Mouse (Mus musculus) Patski (cell line): ENCODE results near the gene Cnnm1. TPM values are rescaled to one million over a fixed set of nuclear protein-coding genes. Genes with fewer than 3 reads are reported as not detected.

ENCODE experiments used
- ATAC-seq: fragments of 100-300 bp; one replicate; pipeline ENCODE4 v1.8.0; 2021
- CTCF ChIA-PET: fragments of 350-600 bp; sonication (Branson Sonifier 250); formaldehyde crosslinking; loops from one replicate; lab custom pipeline; 2022; ENCODE audit warnings: inconsistent platforms; lab: Charles Lee
- POLR2A ChIA-PET: fragments of 350-600 bp; sonication (Branson Sonifier 250); formaldehyde crosslinking; loops from one replicate; lab custom pipeline; 2022; ENCODE audit warnings: antibody characterized with exemption, inconsistent platforms; lab: Charles Lee
- DNase-seq: peaks from one replicate; pipeline ENCODE4 v3.0.0-alpha.2; 2011; ENCODE audit warnings: low read depth, low spot score
- H3K27me3 ChIP-seq: fragments of 371-371 bp; one replicate; pipeline ENCODE4 v1.5.1; 2021
- CTCF ChIP-seq: fragments of 100-300 bp; IDR thresholded peaks from one replicate; pipeline ENCODE4 v1.5.1; 2021
- in situ Hi-C: fragments of 300-500 bp; cut with MboI; formaldehyde crosslinking; loops from 3 replicates; pipeline ENCODE4 v1.11.1; 2018; ENCODE audit warnings: low pct_unique_long_range_greater_than_20kb, mixed read lengths
- polyA plus RNA-seq: library from polyadenylated mRNA; unstranded; gene quantifications from one replicate; pipeline ENCODE4 v1.2.3, GENCODE M21; 2021

Cnnm1 gene
- polyA plus RNA-seq, 1 experiment from 2014 or later: not detected

DNA sequence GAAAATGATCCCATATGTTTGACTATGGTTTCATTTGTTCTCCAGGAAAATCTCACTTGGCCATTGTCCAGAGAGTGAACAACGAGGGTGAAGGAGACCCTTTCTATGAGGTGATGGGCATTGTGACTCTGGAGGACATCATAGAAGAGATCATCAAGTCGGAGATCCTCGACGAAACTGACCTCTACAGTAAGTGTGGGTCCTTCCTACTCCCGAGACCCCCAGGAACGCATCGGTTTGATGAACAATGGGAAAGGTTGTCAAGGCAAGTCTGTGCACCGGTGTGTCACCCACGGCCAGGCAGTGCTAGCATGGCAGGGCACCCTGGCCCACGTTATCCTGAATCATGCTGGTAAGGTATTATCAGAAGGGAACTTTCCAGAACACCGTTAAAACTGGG lies 24.8 kb downstream of the Cnnm1 start:
- no peak for DNase-seq
- no peak for ATAC-seq
- ChIA-PET CTCF (no interaction called here), POLR2A (no interaction called here)
- peaks cover 28% of the 10 kb centered on the region for H3K27me3 ChIP-seq
- in situ Hi-C loops: no loop called here
- TF ChIP-seq CTCF: no peak

DNA sequence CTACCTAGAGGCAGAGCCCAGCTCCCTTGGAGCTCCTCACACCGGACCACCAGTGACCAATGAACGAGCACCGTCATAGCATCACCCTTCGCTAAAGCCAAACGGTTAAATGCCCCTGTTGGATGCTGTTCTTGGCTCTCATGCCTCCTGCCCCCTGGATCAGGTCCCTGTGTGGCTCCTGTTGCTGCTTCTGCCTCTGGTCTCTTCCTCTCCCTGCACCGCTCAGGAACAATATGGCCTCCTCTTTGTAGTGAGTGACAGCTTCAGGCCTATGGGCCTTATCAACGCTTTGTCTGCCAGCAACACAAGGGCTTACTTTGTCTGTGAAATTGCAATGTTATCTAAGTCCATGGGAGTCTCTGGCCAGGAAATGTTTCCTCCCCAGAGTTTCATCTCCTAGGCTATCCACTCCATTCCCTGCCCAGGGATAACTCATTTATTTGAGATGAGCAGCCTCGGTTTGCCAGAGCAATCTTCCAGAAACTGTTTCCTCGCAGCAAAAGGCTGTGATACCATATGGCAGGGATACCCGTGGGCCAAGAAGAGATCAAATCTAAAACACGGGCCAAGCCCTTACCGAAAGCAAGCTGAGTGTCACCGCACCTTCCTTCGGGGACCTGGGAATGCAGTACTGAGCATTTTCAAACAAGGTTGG lies 25.5 kb downstream of the Cnnm1 start:
- ChIA-PET POLR2A (no interaction called here), CTCF (no interaction called here)
- no peak for TF ChIP-seq CTCF
- no peak for DNase-seq
- no peak for ATAC-seq
- peaks cover 27% of the 10 kb centered on the region for H3K27me3 ChIP-seq
- in situ Hi-C loops: no loop called here

DNA sequence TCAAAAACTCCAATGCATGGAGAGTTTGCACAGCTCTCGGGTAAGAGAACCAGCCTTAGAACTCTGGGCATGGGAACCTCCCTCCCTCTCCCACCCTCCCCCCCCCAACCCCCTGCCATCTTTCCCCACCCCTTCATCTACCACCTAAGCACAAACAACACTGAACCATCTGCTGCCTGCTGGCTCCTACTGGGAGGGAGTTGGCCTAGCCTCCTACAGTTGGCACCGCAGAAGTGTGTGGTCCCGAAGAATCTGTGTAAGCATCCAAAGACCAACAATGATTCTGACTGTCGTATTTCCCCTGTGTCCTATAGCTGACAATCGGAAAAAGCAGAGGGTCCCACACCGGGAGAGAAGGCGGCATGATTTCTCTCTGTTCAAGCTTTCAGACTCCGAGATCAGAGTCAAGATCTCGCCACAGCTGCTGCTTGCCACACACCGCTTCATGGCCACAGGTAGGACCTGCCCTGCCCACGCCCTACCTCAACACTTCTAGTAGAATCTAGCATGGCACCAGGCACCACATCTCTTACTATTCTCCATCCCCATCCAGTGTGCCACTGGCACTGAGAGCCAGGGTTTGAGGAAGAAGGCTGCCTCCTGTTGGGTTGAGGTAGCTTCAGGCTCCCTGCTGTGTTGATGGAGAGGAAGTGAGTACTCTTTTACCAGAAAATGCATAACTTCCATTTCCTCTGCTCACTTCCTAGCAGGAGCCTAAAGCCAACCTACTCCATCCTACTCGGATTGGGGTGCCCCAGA lies 27.9 kb downstream of the Cnnm1 start:
- ATAC-seq (no peak), DNase-seq (no peak)
- CTCF ChIA-PET: no interaction called here
- in situ Hi-C loops: no loop called here
- POLR2A ChIA-PET: no interaction called here
- H3K27me3 ChIP-seq: peaks cover 11% of the 10 kb centered on the region
- no peak for TF ChIP-seq CTCF

DNA sequence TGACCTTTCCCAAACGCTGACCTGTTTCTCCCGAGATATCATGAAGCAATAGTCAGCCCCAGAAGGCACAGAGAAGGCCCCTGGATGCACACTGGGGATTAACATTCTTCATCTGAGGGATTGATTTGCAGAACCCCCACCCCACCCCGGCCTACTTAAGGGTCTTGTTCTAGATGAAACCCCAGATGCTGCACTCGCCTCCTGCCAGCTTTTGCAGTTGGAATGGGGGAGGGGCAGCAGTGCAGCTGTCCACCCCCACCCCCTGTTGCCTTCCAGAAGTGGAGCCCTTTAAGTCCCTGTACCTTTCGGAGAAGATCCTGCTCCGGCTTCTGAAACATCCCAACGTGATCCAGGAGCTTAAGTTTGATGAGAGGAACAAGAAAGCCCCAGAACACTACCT lies 29.1 kb downstream of the Cnnm1 start:
- no peak for TF ChIP-seq CTCF
- in situ Hi-C loops: no loop called here
- ChIA-PET CTCF (no interaction called here), POLR2A (no interaction called here)
- ATAC-seq (no peak), DNase-seq (no peak)
- H3K27me3 ChIP-seq: peaks cover 8% of the 10 kb centered on the region

DNA sequence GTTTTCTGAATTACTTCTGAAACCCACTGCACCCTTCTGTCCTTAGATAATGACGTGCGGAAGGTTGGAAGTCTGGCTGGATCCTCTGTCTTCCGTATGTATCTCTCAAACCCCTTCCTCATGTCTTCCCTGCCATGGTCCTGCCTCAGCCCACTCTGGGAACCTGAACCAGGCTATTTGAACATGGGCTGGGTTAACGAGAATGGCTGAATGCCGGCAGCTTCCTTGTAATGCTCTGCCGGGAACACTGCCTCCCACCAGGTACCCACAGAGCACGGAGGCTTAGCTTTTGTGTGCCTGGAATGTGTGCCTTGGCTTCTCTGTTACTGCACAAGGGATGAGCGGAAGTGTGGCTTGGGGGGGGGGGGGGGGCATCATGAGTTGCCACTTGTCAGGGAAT lies 32.1 kb downstream of the Cnnm1 start:
- POLR2A ChIA-PET: no interaction called here
- no peak for ATAC-seq

DNA sequence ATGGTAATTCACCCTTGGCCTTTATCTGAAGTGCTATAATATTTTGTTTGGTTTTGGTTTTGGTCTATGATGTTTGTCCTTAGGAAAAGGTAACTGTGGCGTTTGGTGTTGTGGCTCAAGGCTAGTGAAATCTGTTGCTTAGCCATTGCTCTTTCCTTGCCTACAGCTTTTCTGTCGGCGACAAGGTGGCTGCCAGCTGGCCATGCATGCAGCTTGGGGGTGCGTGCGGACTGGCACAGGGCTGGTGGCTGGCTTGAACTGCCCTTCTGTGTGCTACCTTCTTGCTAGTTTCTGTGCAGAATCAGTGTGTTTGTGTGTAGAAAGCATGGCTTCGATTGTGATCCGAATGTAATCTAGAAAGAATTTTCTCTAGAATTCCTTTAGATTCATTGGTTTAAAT lies 32.5 kb downstream of the Cnnm1 start:
- peaks cover 4% of the 10 kb centered on the region for H3K27me3 ChIP-seq
- TF ChIP-seq CTCF: no peak
- ChIA-PET POLR2A (no interaction called here), CTCF (no interaction called here)
- in situ Hi-C loops: no loop called here
- no peak for DNase-seq
- no peak for ATAC-seq

More for the DNA sequence above, 32.1 kb downstream of the Cnnm1 start:
- no peak for DNase-seq
- CTCF ChIA-PET: no interaction called here
- TF ChIP-seq CTCF: no peak
- H3K27me3 ChIP-seq: peaks cover 4% of the 10 kb centered on the region
- in situ Hi-C loops: no loop called here

DNA sequence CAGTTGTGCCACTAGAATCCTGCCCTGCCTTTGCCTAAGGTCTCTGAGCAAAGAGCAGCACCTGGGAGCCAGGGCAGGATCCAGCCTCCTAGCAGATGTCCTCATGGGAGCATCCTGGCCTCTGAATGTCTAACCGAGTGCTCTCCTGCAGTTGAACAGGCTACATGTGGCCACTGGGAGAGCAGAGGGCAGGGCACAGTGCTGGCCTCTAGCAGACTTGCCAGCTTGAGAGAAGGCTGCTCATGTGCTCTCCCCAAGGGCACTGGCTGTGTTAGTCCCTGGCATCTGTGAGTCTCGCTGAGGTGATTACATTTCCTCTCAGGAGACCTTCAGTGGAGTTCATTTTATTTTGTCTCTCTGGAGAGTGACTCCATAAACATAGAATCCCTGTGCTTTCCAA lies 35.4 kb downstream of the Cnnm1 start:
- no peak for TF ChIP-seq CTCF
- ChIA-PET CTCF (no interaction called here), POLR2A (interaction anchor here (0.5 to 0.7 kb wide), 2 partner anchors 722 to 1173 kb away, joined by 3 to 4 read pairs; no protein-coding TSS in a partner anchor)
- H3K27me3 ChIP-seq: no peaks in the 10 kb centered on the region
- in situ Hi-C loops: loop anchor here (5.0 kb wide), 1 partner anchor 683 kb away; no protein-coding TSS in a partner anchor
- DNase-seq (no peak), ATAC-seq (peak; percentile 75)

DNA sequence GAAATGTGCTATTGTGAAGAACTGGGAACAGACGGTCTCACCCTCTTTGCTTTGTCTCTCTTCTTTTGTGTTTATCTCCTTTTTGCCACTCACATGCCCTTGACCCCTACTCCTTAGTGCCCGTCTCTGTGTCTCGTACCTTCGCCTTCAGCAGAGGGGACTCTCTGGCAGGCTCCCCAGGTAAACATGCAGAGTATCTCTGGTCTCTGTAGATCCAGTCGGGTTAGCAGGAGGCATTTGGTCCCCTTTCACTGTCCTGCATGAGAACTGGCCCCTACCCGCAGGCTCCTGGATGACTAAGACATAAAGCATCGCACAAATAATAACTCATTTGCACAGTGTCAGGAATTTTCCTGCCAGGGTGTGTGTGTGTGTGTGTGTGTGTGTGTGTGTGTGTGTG lies 35.8 kb downstream of the Cnnm1 start:
- in situ Hi-C loops: loop anchor here (5.0 kb wide), 1 partner anchor 684 kb away; no protein-coding TSS in a partner anchor
- ChIA-PET POLR2A (interaction anchor here (0.7 kb wide), 1 partner anchor 723 kb away, joined by 4 read pairs; no protein-coding TSS in a partner anchor), CTCF (no interaction called here)
- no peaks in the 10 kb centered on the region for H3K27me3 ChIP-seq
- DNase-seq: no peak
- ATAC-seq: peak; percentile 64
- TF ChIP-seq CTCF: no peak

DNA sequence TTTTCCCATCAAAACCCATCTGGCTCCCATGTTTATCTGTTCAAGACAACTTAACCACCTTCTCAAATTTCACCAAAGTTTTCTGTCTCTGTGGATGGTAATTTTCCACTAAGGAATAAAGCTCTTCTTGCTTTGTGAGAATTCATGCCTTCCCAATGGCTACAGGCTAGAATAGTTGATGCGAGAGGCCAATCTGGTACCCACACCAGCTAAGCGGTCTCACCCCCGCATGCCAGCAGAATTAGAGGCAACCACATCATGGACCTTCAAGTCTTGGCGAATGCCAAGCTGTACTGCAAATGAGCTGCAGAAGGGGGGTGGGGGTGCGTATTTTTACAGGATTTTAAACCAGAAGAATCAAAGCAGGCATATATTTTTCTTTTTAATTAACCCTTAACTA lies 37.2 kb downstream of the Cnnm1 start:
- DNase-seq: no peak
- CTCF ChIA-PET: interaction anchor here (1.9 to 2.2 kb wide), 2 partner anchors 80 to 683 kb away, joined by 5 to 12 read pairs; no protein-coding TSS in a partner anchor
- POLR2A ChIA-PET: no interaction called here
- ATAC-seq: no peak
- in situ Hi-C loops: loop anchor here (5.0 kb wide), 1 partner anchor 685 kb away; no protein-coding TSS in a partner anchor
- TF ChIP-seq CTCF: no peak
- H3K27me3 ChIP-seq: no peaks in the 10 kb centered on the region

DNA sequence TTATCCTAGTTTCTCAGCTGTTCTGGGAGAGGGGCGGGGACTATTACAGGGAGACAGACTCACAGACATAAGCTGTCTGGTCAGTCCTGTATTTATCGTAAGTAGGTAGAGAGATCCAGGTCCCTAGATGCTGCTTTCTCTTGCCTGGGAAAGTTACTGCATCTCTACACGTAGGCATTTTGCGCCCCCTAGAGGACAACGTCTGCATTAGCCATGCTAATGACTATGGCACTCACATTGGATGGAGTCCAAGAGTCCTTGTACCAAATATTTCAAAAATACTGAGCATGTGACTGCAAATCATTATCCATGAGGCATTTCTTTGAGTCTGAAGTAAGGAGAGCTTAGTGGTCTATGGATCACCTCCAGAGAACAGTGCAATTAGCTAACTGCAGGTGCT lies 38.7 kb downstream of the Cnnm1 start:
- DNase-seq (no peak), ATAC-seq (peak; percentile 28)
- POLR2A ChIA-PET: no interaction called here
- in situ Hi-C loops: loop anchor here (5.0 kb wide), 1 partner anchor 687 kb away; no protein-coding TSS in a partner anchor
- CTCF ChIA-PET: interaction anchor here (0.8 to 2.2 kb wide), 9 partner anchors 12 to 689 kb away, joined by 3 to 12 read pairs (median 4); partner anchors contain the start of gene Cnnm1
- no peaks in the 10 kb centered on the region for H3K27me3 ChIP-seq
- TF ChIP-seq CTCF: peak; percentile 92

DNA sequence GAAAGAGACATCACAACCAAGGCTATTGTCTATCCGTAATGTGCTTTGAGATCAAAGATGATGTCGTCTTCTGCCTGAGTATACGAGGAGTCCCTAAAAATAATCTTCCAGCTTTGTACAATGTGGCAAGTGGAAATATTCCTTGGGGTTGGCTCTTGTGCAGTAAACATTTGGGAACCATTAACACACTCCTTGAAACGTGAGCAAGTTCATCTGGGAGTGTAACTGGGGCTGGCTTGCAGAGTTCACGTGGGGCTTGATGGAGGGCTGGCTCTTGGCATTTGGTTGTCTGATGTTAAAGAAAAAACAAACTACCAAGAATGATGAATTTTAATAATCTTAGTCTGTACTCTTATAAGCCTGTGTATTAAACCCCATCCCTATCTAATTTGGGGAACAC lies 39.2 kb downstream of the Cnnm1 start:
- in situ Hi-C loops: loop anchor here (5.0 kb wide), 1 partner anchor 687 kb away; no protein-coding TSS in a partner anchor

More for the DNA sequence above, 39.2 kb downstream of the Cnnm1 start:
- DNase-seq: no peak
- TF ChIP-seq CTCF: no peak
- no peak for ATAC-seq
- CTCF ChIA-PET: interaction anchor here (0.8 to 2.2 kb wide), 8 partner anchors 12 to 689 kb away, joined by 3 to 12 read pairs (median 4); partner anchors contain the start of gene Cnnm1
- POLR2A ChIA-PET: no interaction called here
- no peaks in the 10 kb centered on the region for H3K27me3 ChIP-seq
